In genomic region chr8:105438865-105439264, GRCm38 (mm10) we compare ENCODE assay signal across 9 mouse cellular contexts. TPM values are rescaled to one million over a fixed set of nuclear protein-coding genes. Genes with fewer than 3 reads are reported as not detected.
DNase-seq lines count a peak whose midpoint lies in the region; ATAC-seq and TF ChIP-seq lines count a peak whose summit lies in the region.
"Had no signal": no experiment of that assay in that cellular context is flagged by ENCODE, and none has a peak within 500 bp of the region (broad histone marks: within the 10 kb centered on the region; RNA-seq: fewer than 3 reads in every experiment).

No protein-coding gene starts in this region.

- peak; percentile 48 for TF ChIP-seq CTCF in kidney, adult 2 months (conservative IDR thresholded peaks at IDR 0.05; ENCODE audit: insufficient read depth, insufficient read length, low read depth, low read length)
- TF ChIP-seq CTCF in E14TG2a.4 (conservative IDR thresholded peaks at IDR 0.05; ENCODE audit: low read length): peak; percentile 85
- TF ChIP-seq CTCF in Patski (IDR thresholded peaks at IDR 0.05): peak; percentile 72

- H3K36me3 ChIP-seq in kidney, adult 2 months (ENCODE audit: control insufficient read depth, insufficient read depth, low read length): no peaks in the 10 kb centered on the region
- no peaks in the 10 kb centered on the region for H3K36me3 ChIP-seq in E14TG2a.4 (ENCODE audit: insufficient read depth, low read length)
- H3K36me3 ChIP-seq: heart, embryonic 15.5 days had no signal

- no peak for TF ChIP-seq POLR2A in kidney, adult 2 months (IDR thresholded peaks at IDR 0.05; ENCODE audit: low read depth, low read length)

- H3K9me3 ChIP-seq in E14TG2a.4 (ENCODE audit: low read length): no peaks in the 10 kb centered on the region
- H3K9me3 ChIP-seq: heart, embryonic 15.5 days had no signal

- POLR2A ChIA-PET in Patski (lab: Charles Lee): interaction anchor here (0.7 kb wide), 1 partner anchor 27 kb away, joined by 6 read pairs; no protein-coding TSS in a partner anchor

- CTCF ChIA-PET in Patski (lab: Charles Lee): interaction anchor here (0.7 to 1.6 kb wide), 7 partner anchors 8 to 88 kb away, joined by 3 to 6 read pairs (median 4); no protein-coding TSS in a partner anchor

- no peak overlapping the region for H3K27ac ChIP-seq in kidney, adult 2 months (ENCODE audit: insufficient read depth, low read depth, low read length)
- H3K27ac ChIP-seq: heart, embryonic 15.5 days had no signal

- DNase-seq in kidney, adult 2 months: peak; percentile 32
- no peak for DNase-seq in kidney, adult 11 months
- no peak for DNase-seq in Patski (ENCODE audit: low read depth, low spot score)
- peak; percentile 60 for DNase-seq in gastrocnemius, postnatal 10 days
- DNase-seq in adipocyte (ENCODE audit: low spot score): no peak
- DNase-seq in left cerebral cortex, adult 9 months (ENCODE audit: low spot score in 2 of 2): no peak

- ATAC-seq in Patski: no peak
- 0 out of 2 replicates have a peak, but pooled peaks have one; percentile 59 for ATAC-seq in megakaryocyte, adult 5-6 weeks (ENCODE audit: poor library complexity, severe bottlenecking)

- in situ Hi-C loops in Patski (cut with MboI; ENCODE audit: low pct_unique_long_range_greater_than_20kb): no loop called here

- no peaks in the 10 kb centered on the region; the same call in 1 of the 2 replicates for H3K27me3 ChIP-seq in kidney, adult 2 months (replicated peaks; ENCODE audit: control insufficient read depth, insufficient read depth, low read length)
- H3K27me3 ChIP-seq in E14TG2a.4 (ENCODE audit: insufficient read depth, low read length) (0 out of 2 replicates have a peak, but pooled peaks cover 11% of the 10 kb centered on the region), Patski (peaks cover 77% of the 10 kb centered on the region)

- WGBS in kidney, adult 2 months: 59% methylated on average over 5 of the region's 5 CpGs

- H3K4me1 ChIP-seq in kidney, adult 2 months (ENCODE audit: control insufficient read depth, insufficient read depth, low read length): no peaks in the 10 kb centered on the region
- peaks cover 17% of the 10 kb centered on the region for H3K4me1 ChIP-seq in E14TG2a.4 (replicated peaks; ENCODE audit: low read depth, low read length)

- H3K4me3 ChIP-seq in kidney, adult 2 months (ENCODE audit: insufficient read depth, low read depth, low read length): no peak overlapping the region
- no peak overlapping the region for H3K4me3 ChIP-seq in E14TG2a.4 (replicated peaks; ENCODE audit: low read length)
- H3K4me3 ChIP-seq: heart, embryonic 15.5 days had no signal

RNA-seq across cellular contexts. Expression of gene Lrrc36, which starts 25.5 kb away (rescaled TPM):
- 0.33 and 0.45 TPM in 2 replicates for polyA plus RNA-seq in kidney, adult 2 months (2012; rRNA removed)
- polyA plus RNA-seq in Patski (2021): not detected
- total RNA-seq in gastrocnemius, postnatal 10 days (2021): 1 to 10 TPM in 1 of 2 experiments, under 1 TPM in 1; 0.93 to 1.1 TPM
- 0.07 TPM in 1 of 2 replicates, not detected in the other for total RNA-seq in megakaryocyte, adult 5-6 weeks (2015)
- total RNA-seq in megakaryocyte, adult 5-6 weeks (2017): not detected in 2 replicates

RNA-seq across cellular contexts. Expression of gene Kctd19, which starts 25.6 kb away (rescaled TPM):
- polyA plus RNA-seq in kidney, adult 2 months (2012; rRNA removed): 0.08 and 0.17 TPM in 2 replicates
- polyA plus RNA-seq in Patski (2021): not detected
- under 1 TPM in 1 of 2 experiments, not detected in 1; 0.07 TPM for total RNA-seq in gastrocnemius, postnatal 10 days (2021)
- total RNA-seq in megakaryocyte, adult 5-6 weeks (2015): not detected in 2 replicates
- total RNA-seq in megakaryocyte, adult 5-6 weeks (2017): not detected in 2 replicates

RNA-seq across cellular contexts. Expression of gene Tppp3, which starts 32.5 kb away (rescaled TPM):
- 11.9 and 19.3 TPM in 2 replicates for polyA plus RNA-seq in kidney, adult 2 months (2012; rRNA removed)
- polyA plus RNA-seq in Patski (2021): 2.7 TPM
- total RNA-seq in gastrocnemius, postnatal 10 days (2021): 100 to 1,000 TPM; 260 to 285 TPM
- total RNA-seq in megakaryocyte, adult 5-6 weeks (2015): 2.5 and 2.9 TPM in 2 replicates
- 6.5 and 13.4 TPM in 2 replicates for total RNA-seq in megakaryocyte, adult 5-6 weeks (2017)

RNA-seq across cellular contexts. Expression of gene Zdhhc1, which starts 57.8 kb away (rescaled TPM):
- 47.6 and 57.7 TPM in 2 replicates for polyA plus RNA-seq in kidney, adult 2 months (2012; rRNA removed)
- 68.3 TPM for polyA plus RNA-seq in Patski (2021)
- 10 to 100 TPM; 10.9 to 15.9 TPM for total RNA-seq in gastrocnemius, postnatal 10 days (2021)
- 0.52 and 1.2 TPM in 2 replicates for total RNA-seq in megakaryocyte, adult 5-6 weeks (2015)
- 0.20 and 0.92 TPM in 2 replicates for total RNA-seq in megakaryocyte, adult 5-6 weeks (2017)

Comparison
In these comparisons a context has a peak if more than half of its experiments do, and no peak if none do; other contexts are left out.
1. DNase-seq: peak in kidney, adult 2 months (single experiment) and gastrocnemius, postnatal 10 days (single experiment); none in kidney, adult 11 months (single experiment), Patski (single experiment), adipocyte (single experiment) and left cerebral cortex, adult 9 months (0 of 2).
2. RNA of gene Tppp3, which starts 32.5 kb away (total RNA-seq): 260 to 285 TPM in gastrocnemius, postnatal 10 days; 2.5 to 13.4 TPM in megakaryocyte, adult 5-6 weeks; every median in the first group is over 10 times any median in the second.
3. Peak in every context shown above with its lines, with median percentiles within 50 percentile points of each other: CTCF ChIP-seq.